Mouse (Mus musculus): ENCODE data around the gene Mpc1.

- no peak for TF ChIP-seq CTCF (IDR thresholded peaks at IDR 0.05; ENCODE audit: control insufficient read depth, insufficient read depth, insufficient replicate concordance, low read depth, low read length)
- TF ChIP-seq POLR2A (IDR thresholded peaks at IDR 0.05; ENCODE audit: control insufficient read depth, low read depth, low read length): no peak
Observed at GRCm38 (mm10) chr17:8301515-8301914, 18.8 kb downstream of the Mpc1 start.

Data from testis, adult 2 months (tissue).